Mouse (Mus musculus) ES-Bruce4 (cell line): ENCODE data around the gene Ndufab1. TPM values are rescaled to one million over a fixed set of nuclear protein-coding genes. Genes with fewer than 3 reads are reported as not detected.
A peak's percentile ranks its signal among the peaks of the same experiment; 100 is the strongest.

Experiments
- H3K27ac ChIP-seq: 2 replicates; pipeline ENCODE4 v1.5.1; 2012; ENCODE audit warnings: low read length, inconsistent platforms; ENCODE audit not compliant: insufficient read depth
- H3K27me3 ChIP-seq: 2 replicates; pipeline ENCODE4 v1.6.1; 2012; ENCODE audit warnings: mild to moderate bottlenecking, low read length, inconsistent platforms; ENCODE audit not compliant: control insufficient read depth, poor library complexity, insufficient read depth, severe bottlenecking
- H3K36me3 ChIP-seq: 2 replicates; pipeline ENCODE4 v1.6.1; 2012; ENCODE audit warnings: inconsistent platforms, mild to moderate bottlenecking, low read length, moderate library complexity; ENCODE audit not compliant: control insufficient read depth, poor library complexity, insufficient read depth, severe bottlenecking
- H3K4me1 ChIP-seq: one replicate; pipeline ENCODE4 v1.8.1; 2011; ENCODE audit warnings: low read length; ENCODE audit not compliant: control insufficient read depth, insufficient read depth
- H3K4me3 ChIP-seq: 2 replicates; pipeline ENCODE4 v1.5.1; 2011; ENCODE audit warnings: low read depth, mild to moderate bottlenecking, low read length
- H3K9ac ChIP-seq: 2 replicates; pipeline ENCODE4 v1.6.1; 2012; ENCODE audit warnings: low read depth, mild to moderate bottlenecking, inconsistent platforms; ENCODE audit not compliant: poor library complexity, severe bottlenecking
- H3K9me3 ChIP-seq: replicated peaks from 2 replicates; pipeline ENCODE4 v1.6.1; 2012; ENCODE audit warnings: mild to moderate bottlenecking, low read length, inconsistent platforms; ENCODE audit not compliant: control insufficient read depth, poor library complexity, insufficient read depth, severe bottlenecking
- CTCF ChIP-seq: IDR thresholded peaks from one replicate; pipeline ENCODE4 v1.8.1; 2011; ENCODE audit warnings: low read depth, low read length
- EP300 ChIP-seq: IDR thresholded peaks from 2 replicates; pipeline ENCODE4 v1.6.1; 2011; ENCODE audit warnings: low read depth, low read length; ENCODE audit not compliant: insufficient read depth
- POLR2A ChIP-seq: IDR thresholded peaks from one replicate; pipeline ENCODE4 v1.8.1; 2011; ENCODE audit warnings: low read length; ENCODE audit not compliant: insufficient read depth
- polyA plus RNA-seq: library from polyadenylated mRNA; stranded (reverse); fragments of >200 nt; gene quantifications from 2 replicates; pipeline ENCODE4 v1.2.4, GENCODE M21; 2011; ENCODE audit warnings: low read depth; ENCODE audit not compliant: missing spikeins, insufficient read depth, insufficient read length

Gene Ndufab1
- 262 and 271 TPM in 2 replicates for polyA plus RNA-seq

GRCm38 (mm10) chr7:122101747-122102244 is at the start of gene Ndufab1:
TSS of gene Ndufab1 (minus strand) at chr7:122101886.
- Histone ChIP-seq H3K4me3 (peak within 1 kb of the TSS; percentile 94), H3K9me3 (no peaks in the 10 kb centered on the region), H3K4me1 (no peaks in the 10 kb centered on the region), H3K9ac (peak within 1 kb of the TSS; percentile 93), H3K27ac (peak within 1 kb of the TSS; percentile 83), H3K27me3 (no peaks in the 10 kb centered on the region), H3K36me3 (peaks cover 20% of the 10 kb centered on the region)
- TF ChIP-seq CTCF (peak; percentile 64), POLR2A (no peak)

DNA sequence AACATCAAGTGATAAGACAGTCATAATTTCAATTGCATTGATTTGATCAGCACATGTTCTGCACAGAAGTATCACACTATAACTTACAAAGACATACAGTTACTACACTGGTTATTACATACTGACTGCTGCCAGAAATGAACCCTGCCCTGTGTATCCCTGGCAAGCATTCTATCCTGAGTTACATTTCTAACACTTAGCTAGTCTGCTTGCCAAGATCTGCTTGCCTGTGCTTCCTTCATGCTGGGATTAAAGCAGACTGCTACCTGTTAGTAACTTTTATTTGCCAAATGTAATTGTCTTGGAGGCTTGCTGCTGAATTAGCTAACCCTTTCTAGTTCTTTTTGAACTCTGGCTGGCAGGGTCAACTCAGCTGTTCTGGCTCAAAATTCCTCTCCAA is 39.3 kb upstream of the Ndufab1 start:
- Histone ChIP-seq H3K4me1 (no peaks in the 10 kb centered on the region), H3K36me3 (peaks cover 38% of the 10 kb centered on the region), H3K27me3 (no peaks in the 10 kb centered on the region), H3K9me3 (no peaks in the 10 kb centered on the region), H3K4me3 (no peak overlapping the region), H3K27ac (no peak overlapping the region), H3K9ac (no peak overlapping the region)
- TF ChIP-seq CTCF, result no peak
- TF ChIP-seq EP300, result no peak
- no peak for TF ChIP-seq POLR2A

GRCm38 (mm10) chr7:122138190-122138589 is 36.5 kb upstream of the Ndufab1 start:
- no peak overlapping the region for H3K27ac ChIP-seq
- TF ChIP-seq CTCF, result no peak
- TF ChIP-seq POLR2A, result no peak
- TF ChIP-seq EP300, result no peak
- H3K4me3 ChIP-seq, result no peak overlapping the region
- H3K36me3 ChIP-seq, result peaks cover 28% of the 10 kb centered on the region
- H3K4me1 ChIP-seq, result no peaks in the 10 kb centered on the region
- H3K9ac ChIP-seq, result no peak overlapping the region
- no peaks in the 10 kb centered on the region for H3K27me3 ChIP-seq
- no peaks in the 10 kb centered on the region for H3K9me3 ChIP-seq

DNA sequence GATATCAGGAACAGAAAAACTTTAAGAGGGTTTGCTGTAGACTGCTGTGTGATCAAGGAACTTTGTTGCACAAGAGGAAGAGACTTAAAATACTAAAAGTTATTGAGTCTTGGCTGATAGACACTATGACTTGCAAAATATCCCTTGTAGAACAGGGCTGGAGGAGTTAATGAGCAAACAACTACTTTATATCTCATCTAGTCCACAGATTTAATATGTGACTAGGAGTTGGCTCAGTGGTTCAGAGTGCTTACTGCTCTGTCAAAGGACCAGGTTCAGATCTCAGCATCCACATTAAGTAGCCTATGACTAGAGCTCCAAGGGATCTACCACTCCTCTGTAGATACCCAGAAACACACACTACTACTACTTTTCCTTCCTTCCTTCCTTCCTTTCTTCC is 35.4 kb upstream of the Ndufab1 start:
- H3K4me3 ChIP-seq, result no peak overlapping the region
- H3K27ac ChIP-seq, result no peak overlapping the region
- no peak overlapping the region for H3K9ac ChIP-seq
- H3K27me3 ChIP-seq, result no peaks in the 10 kb centered on the region
- H3K4me1 ChIP-seq, result no peaks in the 10 kb centered on the region
- TF ChIP-seq POLR2A (no peak), CTCF (no peak), EP300 (no peak)
- no peaks in the 10 kb centered on the region for H3K9me3 ChIP-seq
- peaks cover 23% of the 10 kb centered on the region for H3K36me3 ChIP-seq

GRCm38 (mm10) chr7:122135070-122135469 is 33.4 kb upstream of the Ndufab1 start:
- no peaks in the 10 kb centered on the region for H3K27me3 ChIP-seq
- H3K4me3 ChIP-seq, result no peak overlapping the region
- H3K36me3 ChIP-seq, result peaks cover 19% of the 10 kb centered on the region
- no peaks in the 10 kb centered on the region for H3K4me1 ChIP-seq
- TF ChIP-seq POLR2A (no peak), EP300 (no peak), CTCF (no peak)
- no peak overlapping the region for H3K9ac ChIP-seq
- H3K9me3 ChIP-seq, result no peaks in the 10 kb centered on the region
- no peak overlapping the region for H3K27ac ChIP-seq

DNA sequence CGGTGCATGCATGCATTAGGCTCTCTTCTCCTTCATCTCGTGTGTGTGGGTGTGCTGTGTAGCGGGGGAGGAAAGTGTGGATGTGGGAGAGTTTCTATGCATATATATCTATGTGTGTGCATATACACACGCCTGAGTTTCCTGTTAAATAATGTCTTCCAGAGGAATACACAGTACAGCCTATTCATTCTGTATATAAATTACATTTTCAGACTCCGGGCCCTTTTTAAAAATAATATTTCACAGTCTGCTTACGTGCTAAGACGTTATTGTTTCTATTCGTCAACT is 31.6 kb upstream of the Ndufab1 start:
- no peaks in the 10 kb centered on the region for H3K9me3 ChIP-seq
- H3K27ac ChIP-seq, result no peak overlapping the region
- peak overlapping the region; percentile 88 for H3K9ac ChIP-seq
- peak overlapping the region; percentile 99 for H3K4me3 ChIP-seq
- H3K36me3 ChIP-seq, result peaks cover 22% of the 10 kb centered on the region
- TF ChIP-seq CTCF (no peak), POLR2A (no peak), EP300 (no peak)
- no peaks in the 10 kb centered on the region for H3K27me3 ChIP-seq
- H3K4me1 ChIP-seq, result no peaks in the 10 kb centered on the region
